Mouse (Mus musculus): ENCODE measurements around the gene Mettl9. TPM values are rescaled to one million over a fixed set of nuclear protein-coding genes. Genes with fewer than 3 reads are reported as not detected.

The Mettl9 gene
- polyA plus RNA-seq, 1 experiment = not detected

DNA sequence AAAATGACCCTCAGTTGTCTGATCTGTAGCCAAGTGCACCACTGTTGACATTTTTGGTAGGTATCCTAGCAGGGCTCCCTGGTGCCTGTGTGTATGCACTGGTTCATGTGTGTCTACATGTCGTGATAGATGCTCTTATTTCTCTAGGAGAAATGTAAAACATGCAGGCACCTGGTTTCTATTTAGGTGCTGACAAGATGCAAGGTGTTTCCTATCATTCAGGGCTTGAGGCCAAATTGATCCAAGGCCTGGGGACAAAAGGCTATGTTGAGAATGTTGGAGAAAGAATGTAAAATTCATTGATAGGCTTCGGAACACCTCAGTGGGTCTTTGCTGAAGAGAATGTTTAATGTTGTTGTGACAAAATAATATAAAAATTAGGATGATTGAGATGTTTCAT is 47.6 kb downstream of the Mettl9 start:
- 95% methylated on average over 2 of the region's 2 CpGs for WGBS
- TF ChIP-seq CTCF (IDR thresholded peaks at IDR 0.05; ENCODE audit: insufficient read depth, low read depth, low read length) = no peak
- no peak for TF ChIP-seq POLR2A (IDR thresholded peaks at IDR 0.05; ENCODE audit: insufficient read depth, low read depth, low read length)
- Histone ChIP-seq H3K27ac (ENCODE audit: insufficient read depth, low read depth, low read length) (no peak overlapping the region), H3K4me3 (ENCODE audit: insufficient read depth, low read depth, low read length) (no peak overlapping the region), H3K4me1 (ENCODE audit: control insufficient read depth, insufficient read depth, low read length) (peaks cover 3% of the 10 kb centered on the region)

DNA sequence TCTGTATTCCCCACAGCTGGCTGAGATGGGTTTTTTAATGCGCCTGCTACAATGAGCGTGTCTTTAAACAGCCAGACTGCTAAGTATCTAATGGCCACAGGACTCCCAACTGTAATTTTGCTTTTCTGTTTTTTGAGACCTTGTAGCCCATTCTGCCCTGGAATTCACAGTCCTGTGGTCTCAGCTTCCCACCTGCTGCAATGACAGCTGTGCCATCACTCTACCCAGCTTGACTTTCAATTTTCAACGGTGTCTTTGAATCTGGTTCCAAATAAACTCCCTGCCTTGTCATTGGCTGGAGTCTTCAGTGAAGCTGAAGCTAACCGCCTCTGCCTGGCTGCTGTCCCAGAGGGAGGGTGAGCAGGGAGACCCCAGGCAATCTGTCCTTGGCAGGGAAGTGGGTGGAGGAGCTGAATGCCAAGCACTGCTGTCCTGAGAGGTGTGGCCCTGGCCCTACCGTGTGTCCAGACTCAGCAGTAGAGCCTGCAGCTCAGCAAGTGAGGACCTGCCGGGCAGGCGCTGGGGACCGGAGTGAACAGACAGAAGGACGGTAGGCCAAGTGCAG is 48.8 kb downstream of the Mettl9 start:
- WGBS = 63% methylated on average over 9 of the region's 9 CpGs
- Histone ChIP-seq H3K4me1 (ENCODE audit: control insufficient read depth, insufficient read depth, low read length) (peaks cover under 1% of the 10 kb centered on the region), H3K4me3 (ENCODE audit: insufficient read depth, low read depth, low read length) (no peak overlapping the region), H3K27ac (ENCODE audit: insufficient read depth, low read depth, low read length) (no peak overlapping the region)
- TF ChIP-seq CTCF (IDR thresholded peaks at IDR 0.05; ENCODE audit: insufficient read depth, low read depth, low read length) = no peak
- TF ChIP-seq POLR2A (IDR thresholded peaks at IDR 0.05; ENCODE audit: insufficient read depth, low read depth, low read length) = no peak

DNA sequence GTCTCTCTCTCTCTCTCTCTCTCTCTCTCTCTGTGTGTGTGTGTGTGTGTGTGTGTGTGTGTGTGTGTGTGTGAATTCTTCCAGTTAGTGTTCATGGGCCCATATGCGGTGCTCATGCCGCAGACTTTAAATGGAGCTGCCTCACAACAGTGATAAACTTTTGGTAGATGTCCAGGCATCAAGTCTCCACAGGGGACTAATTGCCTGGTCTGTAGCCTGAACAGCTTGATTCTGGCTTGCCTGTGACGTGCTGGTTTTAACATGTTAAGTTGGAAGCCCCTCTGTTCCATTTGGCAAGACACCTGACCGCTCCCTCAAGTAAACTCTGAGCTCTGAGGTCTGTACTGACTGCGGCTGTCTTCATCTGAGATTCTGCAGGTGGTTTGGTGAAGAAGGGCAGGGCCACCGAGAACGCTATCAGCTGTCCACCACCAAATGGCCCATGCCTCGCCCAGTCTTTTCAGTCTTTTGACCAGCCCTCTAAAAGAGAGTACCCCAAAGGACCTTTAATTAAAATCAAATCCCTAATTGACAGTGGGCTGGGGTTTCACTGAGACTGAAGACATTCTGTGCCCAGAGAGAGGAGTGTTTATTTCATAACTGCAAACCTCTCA is 50.7 kb downstream of the Mettl9 start:
- no peak overlapping the region for H3K4me3 ChIP-seq (ENCODE audit: insufficient read depth, low read depth, low read length)
- WGBS = 67% methylated on average over 8 of the region's 8 CpGs
- no peaks in the 10 kb centered on the region for H3K4me1 ChIP-seq (ENCODE audit: control insufficient read depth, insufficient read depth, low read length)
- H3K27ac ChIP-seq (ENCODE audit: insufficient read depth, low read depth, low read length) = no peak overlapping the region
- TF ChIP-seq POLR2A (IDR thresholded peaks at IDR 0.05; ENCODE audit: insufficient read depth, low read depth, low read length) (no peak), CTCF (IDR thresholded peaks at IDR 0.05; ENCODE audit: insufficient read depth, low read depth, low read length) (no peak)

DNA sequence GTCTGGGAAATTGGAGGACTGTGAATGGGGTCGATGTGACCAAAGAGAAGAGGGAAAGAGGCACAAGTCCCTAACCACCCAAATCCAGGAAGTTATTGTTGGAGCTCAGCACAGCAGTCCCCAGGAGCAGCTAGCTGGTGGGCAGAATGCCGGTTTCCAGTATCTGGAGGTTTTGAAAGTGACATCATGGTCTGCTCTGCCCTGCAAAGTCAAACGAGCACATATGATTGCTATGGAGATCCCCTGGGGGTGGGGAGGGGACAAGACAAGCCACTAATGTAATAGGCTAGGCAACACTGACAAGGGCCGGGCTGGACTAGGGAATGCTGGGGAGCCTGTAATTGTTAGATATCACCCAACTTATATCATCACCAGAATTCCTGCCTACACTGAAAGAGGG is 51.3 kb downstream of the Mettl9 start:
- Histone ChIP-seq H3K4me3 (ENCODE audit: insufficient read depth, low read depth, low read length) (no peak overlapping the region), H3K27ac (ENCODE audit: insufficient read depth, low read depth, low read length) (no peak overlapping the region), H3K4me1 (ENCODE audit: control insufficient read depth, insufficient read depth, low read length) (no peaks in the 10 kb centered on the region)
- TF ChIP-seq CTCF (IDR thresholded peaks at IDR 0.05; ENCODE audit: insufficient read depth, low read depth, low read length) (no peak), POLR2A (IDR thresholded peaks at IDR 0.05; ENCODE audit: insufficient read depth, low read depth, low read length) (no peak)
- 24% methylated on average over 4 of the region's 4 CpGs for WGBS

DNA sequence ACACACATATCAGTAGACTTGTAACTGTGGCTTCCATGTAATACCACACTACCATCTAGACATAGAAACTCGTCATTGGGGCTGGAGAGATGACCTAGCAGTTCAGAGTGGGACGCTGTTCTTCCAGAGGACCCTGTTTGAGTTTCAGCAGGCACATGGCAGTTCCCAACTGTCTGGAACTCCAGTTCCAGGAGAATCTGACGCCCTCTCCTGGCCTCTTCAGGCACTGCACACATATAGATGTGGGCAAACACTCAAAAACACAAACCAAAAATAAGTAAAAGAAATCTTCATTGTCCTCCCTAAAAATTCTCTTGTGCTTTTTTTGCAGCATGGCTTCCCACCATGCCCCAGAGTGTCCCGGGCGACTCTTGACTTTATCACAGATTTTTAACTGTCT is 54.5 kb downstream of the Mettl9 start:
- no peak overlapping the region for H3K27ac ChIP-seq (ENCODE audit: insufficient read depth, low read depth, low read length)
- no peak for TF ChIP-seq CTCF (IDR thresholded peaks at IDR 0.05; ENCODE audit: insufficient read depth, low read depth, low read length)
- no peak for TF ChIP-seq POLR2A (IDR thresholded peaks at IDR 0.05; ENCODE audit: insufficient read depth, low read depth, low read length)
- 76% methylated on average over 5 of the region's 5 CpGs for WGBS
- H3K4me3 ChIP-seq (ENCODE audit: insufficient read depth, low read depth, low read length) = no peak overlapping the region
- no peaks in the 10 kb centered on the region for H3K4me1 ChIP-seq (ENCODE audit: control insufficient read depth, insufficient read depth, low read length)

DNA sequence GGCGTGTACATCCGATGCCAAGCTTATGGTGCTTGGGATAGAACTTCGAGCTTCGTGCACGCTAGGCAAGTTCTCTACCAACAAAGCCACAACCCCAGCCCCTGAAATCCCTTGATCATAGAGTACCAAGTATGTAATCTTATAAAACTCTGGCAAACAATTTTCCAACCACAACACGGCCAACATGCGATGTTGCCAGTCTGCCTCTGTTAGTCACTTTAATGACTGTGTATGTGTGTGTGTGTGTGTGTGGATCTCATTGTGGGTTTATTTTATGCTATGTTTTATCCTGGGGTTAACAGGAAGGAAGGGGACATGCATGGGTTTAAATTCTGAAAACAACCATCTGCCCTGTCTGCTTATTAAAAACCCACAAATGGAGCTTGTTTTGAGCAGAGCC is 56.5 kb downstream of the Mettl9 start:
- WGBS = 91% methylated on average over 7 of the region's 7 CpGs
- Histone ChIP-seq H3K4me1 (ENCODE audit: control insufficient read depth, insufficient read depth, low read length) (no peaks in the 10 kb centered on the region), H3K27ac (ENCODE audit: insufficient read depth, low read depth, low read length) (no peak overlapping the region), H3K4me3 (ENCODE audit: insufficient read depth, low read depth, low read length) (no peak overlapping the region)
- TF ChIP-seq POLR2A (IDR thresholded peaks at IDR 0.05; ENCODE audit: insufficient read depth, low read depth, low read length) (no peak), CTCF (IDR thresholded peaks at IDR 0.05; ENCODE audit: insufficient read depth, low read depth, low read length) (no peak)

DNA sequence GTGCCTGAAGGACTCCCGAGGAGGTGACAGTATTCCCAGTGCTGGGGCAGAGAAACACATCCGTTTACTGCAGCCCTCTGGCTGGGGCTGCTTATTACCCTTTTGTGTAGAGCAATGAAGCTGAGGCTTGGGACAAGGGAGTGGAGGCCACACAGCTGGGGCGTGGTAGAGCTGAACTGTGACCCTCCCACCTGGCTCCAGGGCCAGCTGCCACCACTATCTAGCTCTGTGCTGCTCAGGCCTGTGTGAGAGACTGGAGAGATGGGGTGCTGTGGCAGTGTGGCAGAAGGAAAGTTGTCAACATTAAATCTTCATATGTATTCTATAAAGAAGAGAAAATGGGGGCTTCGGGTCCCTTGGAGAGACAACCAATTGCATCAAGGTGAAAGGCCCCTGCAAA is 58.8 kb downstream of the Mettl9 start:
- H3K4me1 ChIP-seq (ENCODE audit: control insufficient read depth, insufficient read depth, low read length) = no peaks in the 10 kb centered on the region
- 75% methylated on average over 4 of the region's 4 CpGs for WGBS
- TF ChIP-seq POLR2A (IDR thresholded peaks at IDR 0.05; ENCODE audit: insufficient read depth, low read depth, low read length) = no peak
- TF ChIP-seq CTCF (IDR thresholded peaks at IDR 0.05; ENCODE audit: insufficient read depth, low read depth, low read length) = no peak
- H3K27ac ChIP-seq (ENCODE audit: insufficient read depth, low read depth, low read length) = no peak overlapping the region
- H3K4me3 ChIP-seq (ENCODE audit: insufficient read depth, low read depth, low read length) = no peak overlapping the region

DNA sequence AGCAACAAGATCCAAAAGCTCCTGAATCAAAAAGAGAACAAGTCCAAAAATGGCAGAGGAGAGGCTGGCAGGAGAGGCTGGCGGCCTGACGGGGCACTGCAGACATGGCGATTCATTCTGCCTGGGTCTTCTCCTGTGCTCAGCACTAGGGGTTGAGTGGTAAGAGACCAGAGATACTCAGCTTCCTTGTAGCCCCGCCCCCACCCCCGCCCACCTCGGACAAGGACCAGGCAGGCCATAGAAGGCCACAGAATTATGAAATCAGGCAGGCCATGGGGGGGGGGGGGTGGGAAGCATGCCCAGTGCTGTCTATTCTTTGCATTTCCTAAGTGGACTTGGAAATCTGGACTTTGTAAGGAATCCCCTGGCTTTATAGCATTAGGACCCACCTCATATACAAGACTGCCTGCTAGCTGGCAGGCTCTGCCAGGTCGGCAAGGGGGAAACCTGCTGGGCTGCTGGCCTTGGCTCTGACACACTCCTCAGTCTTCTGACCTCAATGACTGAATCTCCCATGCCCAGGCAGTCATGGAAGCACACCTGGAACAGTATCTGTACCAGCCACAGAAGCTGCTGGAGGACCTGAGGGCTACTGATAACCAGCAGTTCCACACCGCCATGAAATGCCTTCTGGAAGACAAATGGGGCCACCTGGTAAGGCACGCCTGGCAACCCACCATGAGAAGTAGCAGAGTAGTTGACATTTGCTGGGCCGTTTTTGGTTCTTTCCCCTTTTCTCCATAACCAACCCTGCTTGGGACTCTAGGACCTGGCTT is 64.6 kb downstream of the Mettl9 start:
- no peaks in the 10 kb centered on the region for H3K4me1 ChIP-seq (ENCODE audit: control insufficient read depth, insufficient read depth, low read length)
- H3K27ac ChIP-seq (ENCODE audit: insufficient read depth, low read depth, low read length) = no peak overlapping the region
- 83% methylated on average over 10 of the region's 10 CpGs for WGBS
- H3K4me3 ChIP-seq (ENCODE audit: insufficient read depth, low read depth, low read length) = no peak overlapping the region
- no peak for TF ChIP-seq POLR2A (IDR thresholded peaks at IDR 0.05; ENCODE audit: insufficient read depth, low read depth, low read length)
- no peak for TF ChIP-seq CTCF (IDR thresholded peaks at IDR 0.05; ENCODE audit: insufficient read depth, low read depth, low read length)

DNA sequence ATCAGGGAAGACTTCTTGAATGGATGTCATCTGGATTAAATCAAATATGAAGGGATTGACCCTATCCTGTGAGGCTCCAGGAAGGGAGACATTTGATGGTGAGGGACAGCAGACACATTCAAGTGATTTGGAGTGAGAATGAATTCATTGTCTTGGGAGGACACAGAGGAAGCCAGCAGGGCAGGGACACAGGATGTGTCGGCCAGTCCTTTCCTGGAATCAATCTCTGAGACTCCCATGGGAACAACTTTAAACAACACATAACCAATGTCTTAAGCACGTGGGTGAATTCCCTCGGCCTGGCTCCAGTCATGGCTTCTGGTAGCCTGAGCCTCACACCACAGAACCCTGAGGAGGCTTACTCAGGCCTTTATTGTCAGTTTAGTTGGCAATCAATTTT is 73.6 kb downstream of the Mettl9 start:
- no peak overlapping the region for H3K4me3 ChIP-seq (ENCODE audit: insufficient read depth, low read depth, low read length)
- WGBS = 89% methylated on average over 3 of the region's 3 CpGs
- H3K4me1 ChIP-seq (ENCODE audit: control insufficient read depth, insufficient read depth, low read length) = no peaks in the 10 kb centered on the region
- no peak overlapping the region for H3K27ac ChIP-seq (ENCODE audit: insufficient read depth, low read depth, low read length)
- no peak for TF ChIP-seq POLR2A (IDR thresholded peaks at IDR 0.05; ENCODE audit: insufficient read depth, low read depth, low read length)
- TF ChIP-seq CTCF (IDR thresholded peaks at IDR 0.05; ENCODE audit: insufficient read depth, low read depth, low read length) = no peak
